In the genomic region with DNA sequence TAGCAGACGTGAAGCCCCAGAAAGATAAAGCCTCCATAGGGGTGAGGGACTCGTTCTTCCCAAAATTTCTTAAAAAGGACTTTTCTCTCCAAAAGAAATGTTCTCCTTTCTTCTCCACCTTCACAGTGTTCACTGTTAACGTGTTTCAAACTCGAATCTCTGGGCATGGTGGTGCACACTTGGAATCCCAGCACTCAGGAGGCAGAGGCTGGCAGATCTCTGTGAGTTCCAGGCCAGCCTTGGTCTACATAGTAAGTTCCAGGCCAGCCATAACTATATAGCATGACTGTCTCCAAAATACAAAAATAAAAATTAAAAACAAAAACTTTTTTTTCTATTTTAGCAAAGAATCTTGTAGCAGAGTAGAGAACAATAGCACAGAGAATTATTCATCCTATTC, we compare ENCODE assay signal across 8 mouse cellular contexts. TPM values are rescaled to one million over a fixed set of nuclear protein-coding genes. Genes with fewer than 3 reads are reported as not detected.
DNase-seq lines count a peak whose midpoint lies in the region; ATAC-seq and TF ChIP-seq lines count a peak whose summit lies in the region.

No protein-coding gene starts in this region.

- TF ChIP-seq EP300 in CH12.LX (IDR thresholded peaks at IDR 0.05; ENCODE audit: low read length): no peak

- TF ChIP-seq RAD21 in CH12.LX (IDR thresholded peaks at IDR 0.05; ENCODE audit: low read depth, low read length): no peak

- peak overlapping the region; percentile 49 for H3K4me2 ChIP-seq in CH12.LX (ENCODE audit: insufficient read depth, low read depth, poor library complexity, severe bottlenecking)
- H3K4me2 ChIP-seq in hindbrain, embryonic 11.5 days (replicated peaks; ENCODE audit: low read depth, low read length): peak overlapping the region; percentile 59; the same call in 1 of the 2 replicates
- peak overlapping the region; percentile 82 for H3K4me2 ChIP-seq in liver, embryonic 16.5 days (ENCODE audit: low read depth, low read length)

- peaks cover 0 to 14% of the 10 kb centered on the region in 2 experiments for H3K36me3 ChIP-seq in CH12.LX (replicated peaks in 1 of 2; ENCODE audit: control insufficient read depth in 1 of 2, insufficient read depth in 1 of 2, low read length in 1 of 2)
- H3K36me3 ChIP-seq in hindbrain, embryonic 11.5 days (ENCODE audit: control insufficient read depth, insufficient read depth, low read length): no peaks in the 10 kb centered on the region
- H3K36me3 ChIP-seq in liver, embryonic 16.5 days (ENCODE audit: control insufficient read depth, insufficient read depth): no peaks in the 10 kb centered on the region

- DNase-seq in heart, adult 11 months: peak; percentile 72
- DNase-seq in heart, adult 18-20 months: no peak
- no peak for DNase-seq in CH12.LX (ENCODE audit: extremely low read depth)
- DNase-seq in hindbrain, embryonic 11.5 days (ENCODE audit: low spot score): no peak
- no peak for DNase-seq in c-Kit-positive CD71-positive TER-119-positive erythroid progenitor cells, embryonic 14.5 days (ENCODE audit: low spot score)
- DNase-seq in spleen, postnatal 10 days (ENCODE audit: low spot score in 2 of 2): no peak
- DNase-seq in adrenal gland, postnatal 10 days: no peak

- no peak for TF ChIP-seq CTCF in CH12.LX (conservative IDR thresholded peaks at IDR 0.05 in 1 of 2, IDR thresholded peaks at IDR 0.05 in 1 of 2; ENCODE audit: low read depth in 2 of 2, low read length in 2 of 2)

- dilution Hi-C loops in CH12.LX (cut with MboI; ENCODE audit: extremely low pct_ligation_motif_present, extremely low pct_unique_long_range_greater_than_20kb, low sequenced_read_pairs): no loop called here

- H3K79me2 ChIP-seq in CH12.LX (replicated peaks; ENCODE audit: control insufficient read depth, extremely low read depth, insufficient read depth, poor library complexity, severe bottlenecking): peaks cover 16% of the 10 kb centered on the region

- in situ Hi-C loops in CH12.LX (cut with MboI; ENCODE audit: low pct_ligation_motif_present, low pct_unique_long_range_greater_than_20kb, low sequenced_read_pairs): no loop called here

- H3K9ac ChIP-seq in CH12.LX (ENCODE audit: insufficient read depth, low read depth): peak overlapping the region; percentile 85; the same call in 1 of the 2 replicates
- H3K9ac ChIP-seq in hindbrain, embryonic 11.5 days (ENCODE audit: low read depth, low read length): no peak overlapping the region
- peak overlapping the region; percentile 93 for H3K9ac ChIP-seq in liver, embryonic 16.5 days (ENCODE audit: low read depth, low read length)

- H3K4me1 ChIP-seq in CH12.LX (ENCODE audit: control insufficient read depth in 1 of 2, insufficient read depth in 2 of 2): peaks cover 10 to 49% of the 10 kb centered on the region in 2 experiments
- peaks cover 7% of the 10 kb centered on the region for H3K4me1 ChIP-seq in hindbrain, embryonic 11.5 days (replicated peaks; ENCODE audit: control insufficient read depth, insufficient read depth, low read length)
- H3K4me1 ChIP-seq in liver, embryonic 16.5 days (ENCODE audit: control insufficient read depth, low read depth, low read length): peaks cover 49% of the 10 kb centered on the region

- peaks cover under 1% of the 10 kb centered on the region for H3K9me3 ChIP-seq in CH12.LX (replicated peaks; ENCODE audit: low read length)
- no peaks in the 10 kb centered on the region for H3K9me3 ChIP-seq in hindbrain, embryonic 11.5 days (ENCODE audit: control insufficient read depth, low read length)
- H3K9me3 ChIP-seq in liver, embryonic 16.5 days (replicated peaks; ENCODE audit: control insufficient read depth, low read length): no peaks in the 10 kb centered on the region

- peak overlapping the region in 1 of 3 experiments; percentile 88 for H3K4me3 ChIP-seq in CH12.LX (replicated peaks in 1 of 3; ENCODE audit: low read depth in 2 of 3, low read length in 2 of 3, poor library complexity in 1 of 3)
- peak overlapping the region; percentile 73 for H3K4me3 ChIP-seq in hindbrain, embryonic 11.5 days (ENCODE audit: low read depth, low read length)
- H3K4me3 ChIP-seq in liver, embryonic 16.5 days (ENCODE audit: low read depth, low read length): peak overlapping the region; percentile 89

- no peaks in the 10 kb centered on the region for H3K27me3 ChIP-seq in CH12.LX (replicated peaks)
- no peaks in the 10 kb centered on the region for H3K27me3 ChIP-seq in hindbrain, embryonic 11.5 days (ENCODE audit: control insufficient read depth, insufficient read depth, low read length)
- H3K27me3 ChIP-seq in liver, embryonic 16.5 days (ENCODE audit: control insufficient read depth, insufficient read depth, low read depth, low read length): no peaks in the 10 kb centered on the region

- 84% methylated on average over 4 of the region's 4 CpGs for WGBS in hindbrain, embryonic 11.5 days
- WGBS in liver, embryonic 16.5 days (ENCODE audit: insufficient replicate concordance): 42% methylated on average over 4 of the region's 4 CpGs

- TF ChIP-seq POLR2A in CH12.LX (IDR thresholded peaks at IDR 0.05; ENCODE audit: low read depth, low read length): no peak

- no peak for ATAC-seq in hindbrain, embryonic 11.5 days (ENCODE audit: low FRiP score)
- ATAC-seq in liver, embryonic 16.5 days (ENCODE audit: low read depth): no peak

- H3K27ac ChIP-seq in CH12.LX (ENCODE audit: insufficient read depth, low read depth): no peak overlapping the region
- H3K27ac ChIP-seq in hindbrain, embryonic 11.5 days (ENCODE audit: low read depth, low read length): no peak overlapping the region
- H3K27ac ChIP-seq in liver, embryonic 16.5 days (ENCODE audit: low read length): peak overlapping the region; percentile 73; the same call in 1 of the 2 replicates

TF ChIP-seq in CH12.LX, 34 proteins besides CTCF, POLR2A, EP300 and RAD21:
- TF ChIP-seq TBP (conservative IDR thresholded peaks at IDR 0.05; ENCODE audit: low read depth, low read length): no peak
- no peak for TF ChIP-seq BHLHE40 (IDR thresholded peaks at IDR 0.05; ENCODE audit: low read depth, low read length)
- TF ChIP-seq MEF2A (IDR thresholded peaks at IDR 0.05; ENCODE audit: borderline replicate concordance, low read depth, low read length): no peak
- TF ChIP-seq MYC (IDR thresholded peaks at IDR 0.05; ENCODE audit: low read depth, low read length): no peak
- no peak for TF ChIP-seq UBTF (IDR thresholded peaks at IDR 0.05; ENCODE audit: low read depth, low read length)
- TF ChIP-seq MAFK (IDR thresholded peaks at IDR 0.05; ENCODE audit: insufficient replicate concordance, low read length): no peak
- TF ChIP-seq PAX5 (IDR thresholded peaks at IDR 0.05; ENCODE audit: low read length): no peak
- TF ChIP-seq E2F4 (IDR thresholded peaks at IDR 0.05; ENCODE audit: insufficient replicate concordance, low read depth, low read length): no peak
- no peak for TF ChIP-seq ZKSCAN1 (IDR thresholded peaks at IDR 0.05; ENCODE audit: borderline replicate concordance, low read depth, low read length)
- TF ChIP-seq HCFC1 (IDR thresholded peaks at IDR 0.05; ENCODE audit: low read depth, low read length): no peak
- no peak for TF ChIP-seq IRF4 (IDR thresholded peaks at IDR 0.05; ENCODE audit: low read depth, low read length)
- TF ChIP-seq USF1 (IDR thresholded peaks at IDR 0.05; ENCODE audit: low read depth, low read length): no peak
- no peak for TF ChIP-seq NELFE (IDR thresholded peaks at IDR 0.05; ENCODE audit: low read depth, low read length)
- TF ChIP-seq JUND (conservative IDR thresholded peaks at IDR 0.05; ENCODE audit: low read depth, low read length): no peak
TF ChIP-seq in CH12.LX: peak in this region for 0.

RNA-seq across cellular contexts. Expression of a gene that starts 1.4 kb away (rescaled TPM):
- 10 to 100 TPM; 16.7 to 18.0 TPM for total RNA-seq in heart, adult 18-20 months (2021)
- total RNA-seq in CH12.LX (2012; rRNA removed): 30.4 and 36.5 TPM in 2 replicates
- 68.7 and 72.7 TPM in 2 replicates for total RNA-seq in CH12.LX (2014; rRNA removed)
- 36.9 and 41.5 TPM in 2 replicates for polyA plus RNA-seq in CH12.LX (2012; ENCODE audit: insufficient read length, low read depth)
- 114 and 127 TPM in 2 replicates for polyA plus RNA-seq in hindbrain, embryonic 11.5 days (2014; fragmentation: Nextera tagmentation; extraction: Ambion mirVana)
- polyA plus RNA-seq in liver, embryonic 16.5 days (2015; fragmentation: Nextera tagmentation; extraction: Ambion mirVana): 63.3 and 68.4 TPM in 2 replicates
- 100 to 1,000 TPM; 151 to 154 TPM for total RNA-seq in adrenal gland, postnatal 10 days (2021)

RNA-seq across cellular contexts. Expression of a gene that starts 12.1 kb away (rescaled TPM):
- 10 to 100 TPM; 57.2 to 60.2 TPM for total RNA-seq in heart, adult 18-20 months (2021)
- total RNA-seq in CH12.LX (2012; rRNA removed) (35.3 and 36.0 TPM in 2 replicates), CH12.LX (2014; rRNA removed) (39.9 and 44.0 TPM in 2 replicates)
- 41.8 and 53.2 TPM in 2 replicates for polyA plus RNA-seq in CH12.LX (2012; ENCODE audit: insufficient read length, low read depth)
- 34.4 and 35.4 TPM in 2 replicates for polyA plus RNA-seq in hindbrain, embryonic 11.5 days (2014; fragmentation: Nextera tagmentation; extraction: Ambion mirVana)
- 18.8 and 20.1 TPM in 2 replicates for polyA plus RNA-seq in liver, embryonic 16.5 days (2015; fragmentation: Nextera tagmentation; extraction: Ambion mirVana)
- total RNA-seq in adrenal gland, postnatal 10 days (2021): 10 to 100 TPM; 74.0 to 86.7 TPM

RNA-seq across cellular contexts. Expression of a gene that starts 59.4 kb away (rescaled TPM):
- 10 to 100 TPM; 14.2 to 14.5 TPM for total RNA-seq in heart, adult 18-20 months (2021)
- total RNA-seq in CH12.LX (2012; rRNA removed) (30.1 and 38.2 TPM in 2 replicates), CH12.LX (2014; rRNA removed) (51.9 and 52.9 TPM in 2 replicates)
- 55.8 and 58.2 TPM in 2 replicates for polyA plus RNA-seq in CH12.LX (2012; ENCODE audit: insufficient read length, low read depth)
- 68.2 and 72.0 TPM in 2 replicates for polyA plus RNA-seq in hindbrain, embryonic 11.5 days (2014; fragmentation: Nextera tagmentation; extraction: Ambion mirVana)
- polyA plus RNA-seq in liver, embryonic 16.5 days (2015; fragmentation: Nextera tagmentation; extraction: Ambion mirVana): 19.1 and 20.9 TPM in 2 replicates
- total RNA-seq in adrenal gland, postnatal 10 days (2021): 10 to 100 TPM; 27.5 to 31.5 TPM
